Mouse (Mus musculus): Measurements from ENCODE around the gene Fev. TPM values are rescaled to one million over a fixed set of nuclear protein-coding genes. Genes with fewer than 3 reads are reported as not detected.

The Fev gene
- polyA plus RNA-seq, 1 experiment = 1.1 TPM

DNA sequence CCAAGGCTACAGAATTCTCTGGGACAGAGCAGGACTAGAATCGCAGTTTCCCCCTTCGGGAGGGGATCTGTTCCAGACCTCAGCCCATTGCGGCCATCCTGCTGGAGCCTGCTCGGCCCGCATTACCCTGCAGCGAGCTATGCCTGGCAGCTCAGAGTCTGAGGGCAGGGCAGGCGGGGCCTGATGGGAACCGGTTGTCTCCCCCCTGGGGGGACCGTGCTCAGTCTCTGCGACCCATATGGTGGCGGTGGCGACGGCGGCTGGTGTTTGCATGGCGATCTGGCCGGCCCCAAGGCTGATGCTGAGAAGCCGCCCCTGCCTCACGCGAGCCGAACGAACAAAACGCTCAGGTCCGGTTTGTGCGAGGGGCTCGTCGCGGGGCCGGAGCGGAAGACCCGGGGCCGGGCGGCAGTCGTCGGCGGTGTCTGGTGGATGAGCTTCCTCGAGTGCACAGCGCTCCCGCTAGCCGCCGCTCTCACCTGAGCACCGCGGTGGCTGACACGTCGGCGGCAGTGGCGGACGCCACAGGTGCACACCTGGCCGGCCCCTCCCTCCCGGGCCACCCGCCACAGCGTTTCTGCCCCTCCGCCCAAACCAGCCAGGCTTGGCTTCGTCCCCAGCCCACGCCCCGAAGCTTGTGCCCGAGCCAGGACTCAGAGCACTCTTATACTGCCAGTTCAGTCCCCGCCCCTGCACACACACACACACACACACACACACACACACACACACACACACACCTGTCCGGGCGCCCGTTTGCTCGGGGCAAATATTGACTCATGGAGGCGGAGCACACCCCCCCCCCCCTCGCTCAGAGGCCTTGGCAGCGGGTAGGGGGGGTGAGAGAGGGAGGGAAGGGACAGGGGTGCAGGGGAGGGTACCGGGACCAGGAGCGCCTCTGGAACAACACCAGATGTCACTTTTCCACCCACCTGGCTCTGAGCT lies 15.4 kb upstream of the Fev start:
- WGBS = 4% methylated on average over 65 of the region's 66 CpGs
- TF ChIP-seq CTCF (IDR thresholded peaks at IDR 0.05; ENCODE audit: borderline replicate concordance, insufficient read depth, low read depth, low read length) (no peak), POLR2A (IDR thresholded peaks at IDR 0.05; ENCODE audit: borderline replicate concordance, insufficient read depth, low read length) (no peak)
- DNase-seq = no peak
- Histone ChIP-seq H3K27ac (ENCODE audit: insufficient read depth, low read length) (no peak overlapping the region), H3K4me3 (replicated peaks; ENCODE audit: insufficient read depth, low read depth, low read length) (no peak overlapping the region), H3K27me3 (ENCODE audit: control insufficient read depth, insufficient read depth, low read length) (no peaks in the 10 kb centered on the region; the same call in 1 of the 2 replicates), H3K4me1 (ENCODE audit: control insufficient read depth, insufficient read depth, low read length) (no peaks in the 10 kb centered on the region)

DNA sequence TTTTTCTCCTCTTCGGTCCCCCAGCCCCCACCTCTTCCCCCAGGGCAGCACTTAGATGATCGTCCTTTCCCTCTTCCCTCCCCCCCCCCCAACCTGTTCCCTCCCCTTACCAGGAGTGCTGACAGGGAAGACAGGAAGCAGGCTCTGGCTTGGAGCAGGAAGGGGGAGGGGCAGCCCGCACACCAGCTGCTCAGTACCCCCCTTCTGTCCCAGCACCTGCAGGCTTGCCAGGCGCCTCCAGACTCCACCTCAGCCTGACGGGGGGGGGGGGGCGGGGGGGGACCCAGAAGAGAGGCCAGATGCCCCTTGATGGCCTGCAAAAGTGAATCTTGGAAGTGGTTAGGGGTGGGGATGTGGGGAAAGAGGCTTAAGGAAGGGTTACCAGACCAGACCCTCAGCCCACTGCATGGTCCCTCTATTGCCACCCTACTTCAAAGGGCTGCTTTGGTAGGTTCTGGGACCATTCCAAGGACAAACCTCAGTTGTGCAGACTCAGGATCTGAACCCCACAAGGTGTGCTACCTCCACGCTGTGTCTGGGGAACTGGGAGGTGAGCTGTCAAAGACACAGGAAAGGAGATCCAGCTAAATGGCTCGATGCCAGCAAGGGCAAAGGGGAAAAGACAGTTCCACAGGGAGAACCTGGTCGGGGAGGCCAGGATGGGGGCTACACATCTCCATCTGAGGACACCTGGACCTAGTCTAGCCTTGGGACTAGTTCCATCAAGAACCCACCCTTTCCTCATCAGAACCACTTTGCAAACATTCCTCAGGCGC lies 13.6 kb upstream of the Fev start:
- no peak for DNase-seq
- Histone ChIP-seq H3K4me1 (ENCODE audit: control insufficient read depth, insufficient read depth, low read length) (no peaks in the 10 kb centered on the region), H3K27me3 (ENCODE audit: control insufficient read depth, insufficient read depth, low read length) (no peaks in the 10 kb centered on the region; the same call in 1 of the 2 replicates), H3K27ac (ENCODE audit: insufficient read depth, low read length) (no peak overlapping the region), H3K4me3 (replicated peaks; ENCODE audit: insufficient read depth, low read depth, low read length) (no peak overlapping the region)
- TF ChIP-seq POLR2A (IDR thresholded peaks at IDR 0.05; ENCODE audit: borderline replicate concordance, insufficient read depth, low read length) (no peak), CTCF (IDR thresholded peaks at IDR 0.05; ENCODE audit: borderline replicate concordance, insufficient read depth, low read depth, low read length) (no peak)
- 32% methylated on average over 8 of the region's 10 CpGs for WGBS

DNA sequence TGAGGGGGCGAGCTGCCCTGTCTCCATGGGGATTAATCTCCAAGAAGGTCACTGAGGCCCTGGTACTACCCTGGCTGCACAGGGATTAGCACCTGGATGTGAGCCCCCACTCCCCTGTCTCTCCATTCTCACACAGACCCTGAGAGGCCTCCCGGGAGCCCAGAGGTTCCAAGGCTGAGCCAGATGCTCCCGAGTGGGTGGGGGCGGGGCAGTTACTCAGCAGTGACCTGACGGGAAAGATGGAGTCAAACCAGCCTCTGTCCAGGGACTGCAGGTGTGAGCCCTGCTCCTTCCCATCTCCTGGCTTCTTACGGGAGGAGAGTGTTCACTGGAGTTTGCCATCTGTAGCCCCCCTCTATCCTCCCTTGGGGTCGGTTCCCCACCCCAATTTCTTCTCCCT lies 12.8 kb upstream of the Fev start:
- no peaks in the 10 kb centered on the region for H3K4me1 ChIP-seq (ENCODE audit: control insufficient read depth, insufficient read depth, low read length)
- DNase-seq = no peak
- no peak overlapping the region for H3K4me3 ChIP-seq (replicated peaks; ENCODE audit: insufficient read depth, low read depth, low read length)
- no peaks in the 10 kb centered on the region; the same call in 1 of the 2 replicates for H3K27me3 ChIP-seq (ENCODE audit: control insufficient read depth, insufficient read depth, low read length)
- WGBS = 24% methylated on average over 7 of the region's 7 CpGs
- H3K27ac ChIP-seq (ENCODE audit: insufficient read depth, low read length) = no peak overlapping the region
- TF ChIP-seq CTCF (IDR thresholded peaks at IDR 0.05; ENCODE audit: borderline replicate concordance, insufficient read depth, low read depth, low read length) (no peak), POLR2A (IDR thresholded peaks at IDR 0.05; ENCODE audit: borderline replicate concordance, insufficient read depth, low read length) (no peak)

DNA sequence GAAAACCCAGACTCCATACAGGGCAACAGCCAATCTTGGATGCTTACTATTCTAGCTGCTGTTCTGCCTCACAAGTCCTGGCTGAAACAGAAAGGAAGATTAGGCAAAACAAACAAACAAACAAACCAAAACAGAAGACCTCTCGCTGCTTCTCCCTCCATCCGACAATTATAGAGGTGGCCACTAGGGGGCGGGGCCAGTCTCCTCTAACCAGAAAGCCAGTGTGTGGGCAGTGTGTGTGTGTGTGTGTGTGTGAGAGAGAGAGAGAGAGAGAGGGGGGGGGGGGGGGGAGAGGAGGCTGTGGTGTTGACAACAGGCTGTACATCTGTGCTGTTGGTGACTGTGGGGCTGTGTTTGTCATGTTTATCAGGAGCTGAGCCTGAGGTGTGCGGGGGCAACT lies 9.7 kb upstream of the Fev start:
- H3K4me1 ChIP-seq (ENCODE audit: control insufficient read depth, insufficient read depth, low read length) = no peaks in the 10 kb centered on the region
- H3K4me3 ChIP-seq (replicated peaks; ENCODE audit: insufficient read depth, low read depth, low read length) = no peak overlapping the region
- TF ChIP-seq POLR2A (IDR thresholded peaks at IDR 0.05; ENCODE audit: borderline replicate concordance, insufficient read depth, low read length) (no peak), CTCF (IDR thresholded peaks at IDR 0.05; ENCODE audit: borderline replicate concordance, insufficient read depth, low read depth, low read length) (peak; percentile 55; the same call in 1 of the 2 replicates)
- H3K27me3 ChIP-seq (ENCODE audit: control insufficient read depth, insufficient read depth, low read length) = no peaks in the 10 kb centered on the region
- H3K27ac ChIP-seq (ENCODE audit: insufficient read depth, low read length) = no peak overlapping the region
- 26% methylated on average over 4 of the region's 4 CpGs for WGBS
- peak; percentile 53 to 68 for DNase-seq

DNA sequence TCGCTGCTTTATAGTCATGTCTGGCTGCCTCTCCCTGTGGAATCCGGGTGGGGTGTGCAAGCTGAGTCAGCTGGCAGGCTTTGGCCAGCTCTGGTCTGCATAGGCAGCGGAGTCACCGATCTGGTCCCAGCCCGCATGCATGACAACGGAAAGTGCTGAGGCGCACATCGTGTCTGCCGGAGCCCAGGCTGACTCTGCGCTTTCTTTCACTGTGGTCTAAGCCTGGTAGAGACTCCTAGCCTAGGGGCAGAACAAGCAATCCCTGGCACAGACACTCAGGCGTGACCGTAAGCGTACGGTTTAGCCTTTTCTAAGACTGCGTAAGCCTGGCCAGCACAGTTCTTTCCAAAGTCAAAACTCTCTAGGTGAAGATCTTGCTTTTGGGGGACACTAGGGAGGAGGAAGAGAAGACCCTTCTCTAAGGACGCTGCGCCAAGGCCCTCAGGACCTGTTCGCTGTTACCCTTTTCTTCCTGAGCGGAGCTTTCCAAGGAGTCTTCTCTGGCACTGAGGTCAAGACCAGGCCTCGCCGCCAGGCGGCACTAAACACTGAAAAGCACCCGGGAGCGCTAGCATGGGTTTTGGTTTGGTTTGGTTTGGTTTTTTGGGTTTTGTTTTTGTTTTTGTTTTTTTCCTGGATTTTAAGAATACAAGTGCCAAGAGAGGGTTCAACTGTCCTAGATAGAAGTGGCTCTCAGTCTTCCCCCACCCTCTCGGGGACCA lies 8.1 kb upstream of the Fev start, which contains the start of gene Cryba2:
TSS of gene Cryba2 (minus strand) at position 10 of the 722 bp plus-strand sequence.
- peak; percentile 57 to 67 for DNase-seq
- TF ChIP-seq CTCF (IDR thresholded peaks at IDR 0.05; ENCODE audit: borderline replicate concordance, insufficient read depth, low read depth, low read length) (peak; percentile 79), POLR2A (IDR thresholded peaks at IDR 0.05; ENCODE audit: borderline replicate concordance, insufficient read depth, low read length) (no peak)
- WGBS = 2% methylated on average over 25 of the region's 25 CpGs
- Histone ChIP-seq H3K27ac (ENCODE audit: insufficient read depth, low read length) (no peak within 1 kb of the TSS), H3K4me1 (ENCODE audit: control insufficient read depth, insufficient read depth, low read length) (no peaks in the 10 kb centered on the region), H3K27me3 (ENCODE audit: control insufficient read depth, insufficient read depth, low read length) (no peaks in the 10 kb centered on the region), H3K4me3 (replicated peaks; ENCODE audit: insufficient read depth, low read depth, low read length) (peak within 1 kb of the TSS; percentile 35)

DNA sequence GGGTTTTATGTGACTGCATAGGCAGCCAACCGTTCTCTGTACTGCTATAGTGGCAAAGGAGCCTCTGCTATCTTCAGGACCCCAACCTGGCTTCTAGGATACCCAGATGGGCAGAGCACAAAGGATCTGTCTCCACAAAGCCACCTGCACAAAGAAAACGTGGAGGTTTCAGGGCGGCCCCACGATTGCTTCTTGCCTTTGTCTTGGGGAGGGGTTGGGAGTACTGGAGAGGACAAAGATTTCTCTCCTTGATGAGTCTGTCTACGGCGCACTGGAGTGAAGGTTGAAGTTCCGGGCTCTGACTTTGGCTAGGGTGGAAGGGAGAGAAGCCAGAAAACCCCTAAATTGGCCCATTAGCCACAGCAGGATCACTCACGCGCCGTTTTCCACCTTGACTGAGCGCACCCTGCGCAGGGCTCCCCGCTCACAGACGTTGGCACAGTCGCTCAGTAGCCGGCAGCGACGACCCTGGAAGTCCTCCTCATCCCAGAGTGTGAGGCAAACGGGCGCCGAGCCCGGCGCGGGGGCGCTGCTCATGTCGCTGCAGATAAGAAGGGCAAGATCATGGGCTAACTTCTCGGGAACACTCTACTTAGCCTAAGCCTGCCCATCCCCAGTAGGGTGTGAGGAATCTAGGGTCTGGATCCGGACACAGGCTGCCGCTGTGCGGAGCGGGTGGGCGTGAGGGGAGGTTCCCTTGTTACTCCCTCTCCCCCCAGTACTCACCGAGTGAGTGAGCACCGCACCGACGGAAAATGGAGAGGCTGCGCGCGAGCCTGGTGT lies 7.3 kb upstream of the Fev start:
- Histone ChIP-seq H3K27ac (ENCODE audit: insufficient read depth, low read length) (no peak overlapping the region), H3K27me3 (ENCODE audit: control insufficient read depth, insufficient read depth, low read length) (no peaks in the 10 kb centered on the region), H3K4me1 (ENCODE audit: control insufficient read depth, insufficient read depth, low read length) (no peaks in the 10 kb centered on the region), H3K4me3 (replicated peaks; ENCODE audit: insufficient read depth, low read depth, low read length) (no peak overlapping the region)
- TF ChIP-seq POLR2A (IDR thresholded peaks at IDR 0.05; ENCODE audit: borderline replicate concordance, insufficient read depth, low read length) (no peak), CTCF (IDR thresholded peaks at IDR 0.05; ENCODE audit: borderline replicate concordance, insufficient read depth, low read depth, low read length) (no peak)
- DNase-seq = no peak
- WGBS = 1% methylated on average over 39 of the region's 39 CpGs

Measured in cerebellum, adult 2 months (tissue).